23 mouse cellular contexts compared by ENCODE assay signal in genomic region chr8:110247238-110247637, GRCm38 (mm10). TPM values are rescaled to one million over a fixed set of nuclear protein-coding genes. Genes with fewer than 3 reads are reported as not detected.
"Had no signal": no experiment of that assay in that cellular context is flagged by ENCODE, and none has a peak within 500 bp of the region (broad histone marks: within the 10 kb centered on the region; RNA-seq: fewer than 3 reads in every experiment).

No protein-coding gene starts in this region.

- ATAC-seq: intestine, embryonic 16.5 days; liver, embryonic 12.5 days had no signal

- H3K27me3 ChIP-seq: limb, embryonic 13.5 days; liver, embryonic 12.5 days; liver, embryonic 15.5 days; lung, embryonic 15.5 days; megakaryocyte, embryonic 14.5 days had no signal

- H3K36me3 ChIP-seq: limb, embryonic 13.5 days; liver, embryonic 12.5 days; liver, embryonic 15.5 days; lung, embryonic 15.5 days had no signal

- H3K4me2 ChIP-seq: limb, embryonic 13.5 days; liver, embryonic 12.5 days; liver, embryonic 15.5 days; lung, embryonic 15.5 days; midbrain, embryonic 11.5 days had no signal

- H3K4me3 ChIP-seq: layer of hippocampus, adult 2 months; limb, embryonic 13.5 days; liver, embryonic 12.5 days; liver, embryonic 15.5 days; lung, embryonic 15.5 days; megakaryocyte, embryonic 14.5 days had no signal

- H3K9me3 ChIP-seq: limb, embryonic 13.5 days; liver, embryonic 12.5 days; liver, embryonic 15.5 days; lung, embryonic 15.5 days had no signal

- H3K9ac ChIP-seq: limb, embryonic 13.5 days; liver, embryonic 12.5 days; liver, embryonic 15.5 days; lung, embryonic 15.5 days had no signal

- DNase-seq: kidney, adult 18-20 months; kidney, adult 9 months; kidney, postnatal 25 days; layer of hippocampus, adult 9-11 months; liver; lung, adult 18-20 months; lung, postnatal 10 days; lung, postnatal 36 days; midbrain, embryonic 14.5 days; right cerebral cortex, postnatal 25 days; spleen, adult 18-20 months; thymus, adult 18-20 months; thymus, postnatal 25 days had no signal

- H3K27ac ChIP-seq: kidney, postnatal 0 days; layer of hippocampus, adult 2 months; limb, embryonic 13.5 days; liver, embryonic 12.5 days; liver, embryonic 15.5 days; lung, embryonic 15.5 days had no signal

- H3K4me1 ChIP-seq: liver, embryonic 12.5 days; liver, embryonic 15.5 days; lung, embryonic 15.5 days; megakaryocyte, embryonic 14.5 days had no signal

RNA-seq across cellular contexts. Expression of gene Hydin, which starts 19.5 kb away (rescaled TPM):
- polyA plus RNA-seq: large intestine, adult 2 months had no signal
